Mouse (Mus musculus) thymus, adult 2 months (tissue): ENCODE results near the gene Vmn2r115. TPM values are rescaled to one million over a fixed set of nuclear protein-coding genes. Genes with fewer than 3 reads are reported as not detected.
"Not testable (repeated sequence)": the region's sequence is repeated elsewhere in the genome, so short reads cannot be mapped to it uniquely, and the experiment has no call there.

Experiments used
- DNase-seq: peaks from one replicate; pipeline ENCODE4 v3.0.0; 2021
- H3K27ac ChIP-seq: fragments of 200-500 bp; 2 replicates; pipeline ENCODE4 v1.5.1; 2012; ENCODE audit warnings: low read length, control low read depth; ENCODE audit not compliant: control insufficient read depth, insufficient read depth
- H3K27me3 ChIP-seq: fragments of 200-500 bp; 2 replicates; pipeline ENCODE4 v1.6.1; 2012; ENCODE audit warnings: mild to moderate bottlenecking, low read length, moderate library complexity, mixed read lengths; ENCODE audit not compliant: control insufficient read depth, insufficient read depth
- H3K36me3 ChIP-seq: fragments of 200-500 bp; 2 replicates; pipeline ENCODE4 v1.6.1; 2012; ENCODE audit warnings: mild to moderate bottlenecking, low read length, moderate library complexity; ENCODE audit not compliant: control insufficient read depth, insufficient read depth
- H3K4me1 ChIP-seq: fragments of 200-500 bp; replicated peaks from 2 replicates; pipeline ENCODE4 v1.6.1; 2012; ENCODE audit warnings: low read length; ENCODE audit not compliant: control insufficient read depth, insufficient read depth
- H3K4me3 ChIP-seq: fragments of 200-500 bp; 2 replicates; pipeline ENCODE4 v1.5.1; 2012; ENCODE audit warnings: mild to moderate bottlenecking, low read length, control low read depth, moderate library complexity; ENCODE audit not compliant: control insufficient read depth, insufficient read depth
- CTCF ChIP-seq: fragments of 200-500 bp; IDR thresholded peaks from 2 replicates; pipeline ENCODE4 v1.5.1; 2012; ENCODE audit warnings: mild to moderate bottlenecking, control low read depth, low read length, moderate library complexity, borderline replicate concordance; ENCODE audit not compliant: control insufficient read depth, poor library complexity, insufficient read depth; ENCODE audit errors: extremely low read depth
- POLR2A ChIP-seq: fragments of 200-500 bp; IDR thresholded peaks from 2 replicates; pipeline ENCODE4 v1.6.1; 2012; ENCODE audit warnings: mild to moderate bottlenecking, low read length, control low read depth, moderate library complexity; ENCODE audit not compliant: control insufficient read depth, poor library complexity, insufficient read depth; ENCODE audit errors: extremely low read depth
- WGBS: fragments of 180-500 bp; shearing (Covaris S2); methylation state at CpG from one replicate; pipeline ENCODE4 v1.1.7; 2018; 5-methylcytosine and 5-hydroxymethylcytosine counted together
- polyA plus RNA-seq: library from polyadenylated mRNA; depleted of rRNA; stranded (reverse); fragments of >200 nt; gene quantifications from 2 replicates; pipeline ENCODE4 v1.2.3, GENCODE M21; 2012; rRNA removed

Vmn2r115 gene
- not detected in 2 replicates for polyA plus RNA-seq

DNA sequence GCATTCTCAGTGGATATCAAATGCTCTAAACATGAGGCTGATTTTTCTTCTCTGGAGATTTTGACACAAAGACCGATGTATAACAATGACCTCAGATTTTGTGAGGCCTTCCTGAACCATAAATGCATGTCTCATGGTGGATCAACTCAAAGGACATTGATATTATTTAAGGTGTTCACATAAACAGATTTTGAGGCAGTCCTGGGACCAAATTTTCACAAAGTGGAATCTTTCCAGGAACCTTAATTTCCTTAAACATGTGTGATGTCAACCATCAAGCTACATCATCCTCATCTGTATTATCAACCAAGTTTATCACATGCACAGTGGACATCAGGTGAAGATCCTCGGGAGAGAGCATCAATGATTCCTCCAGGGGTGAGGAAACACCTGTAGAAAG is at the start of gene Vmn2r115:
Gene Vmn2r115 (plus strand): TSS at position 301 of the 400 bp plus-strand sequence.
- not testable (repeated sequence) for H3K36me3 ChIP-seq, H3K4me1 ChIP-seq, H3K27me3 ChIP-seq, H3K27ac ChIP-seq, DNase-seq, H3K4me3 ChIP-seq
- 38% methylated on average over 2 of the region's 2 CpGs for WGBS

DNA sequence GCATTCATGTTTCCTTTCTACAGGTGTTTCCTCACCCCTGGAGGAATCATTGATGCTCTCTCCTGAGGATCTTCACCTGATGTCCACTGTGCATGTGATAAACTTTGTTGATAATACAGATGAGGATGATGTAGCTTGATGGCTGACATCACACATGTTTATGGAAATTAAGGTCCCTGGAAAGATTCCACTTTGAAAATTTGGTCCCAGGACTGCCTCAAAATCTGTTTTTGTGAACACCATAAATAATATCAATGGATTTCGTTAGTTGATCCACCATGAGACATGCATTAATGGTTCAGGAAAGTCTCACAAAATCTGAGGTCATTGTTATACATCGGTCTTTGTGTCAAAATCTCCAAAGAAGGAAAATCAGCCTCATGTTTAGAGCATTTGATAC is 31.1 kb upstream of the Vmn2r115 start, which contains the start of gene Vmn2r114:
Gene Vmn2r114 (minus strand): TSS at position 101 of the 400 bp plus-strand sequence.
- WGBS = 64% methylated on average over 2 of the region's 2 CpGs

DNA sequence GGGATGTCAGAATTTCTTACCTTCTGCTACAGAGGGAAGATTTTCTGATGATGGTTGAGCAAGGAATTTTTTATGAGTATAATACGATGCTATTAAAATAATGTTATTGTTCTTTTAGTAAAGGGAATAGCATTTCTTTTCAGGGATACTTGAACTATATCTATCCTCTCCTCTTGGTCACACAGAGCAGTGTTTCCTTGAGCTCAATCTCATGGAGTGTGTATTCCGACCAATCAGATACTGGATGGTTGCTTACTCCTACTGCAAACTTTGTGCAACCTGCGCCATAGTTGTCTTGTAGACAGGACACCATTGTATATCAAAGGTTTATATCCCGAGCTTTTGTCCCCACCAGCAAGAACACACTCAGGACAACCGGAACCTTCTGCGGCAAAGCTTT is 12.9 kb upstream of the Vmn2r115 start:
- Histone ChIP-seq H3K27ac (no peak overlapping the region), H3K36me3 (no peaks in the 10 kb centered on the region), H3K4me3 (no peak overlapping the region), H3K27me3 (no peaks in the 10 kb centered on the region), H3K4me1 (no peaks in the 10 kb centered on the region)
- DNase-seq = no peak
- TF ChIP-seq CTCF = no peak
- no peak for TF ChIP-seq POLR2A
- WGBS = 78% methylated on average over 6 of the region's 6 CpGs

More for the DNA sequence above, 31.1 kb upstream of the Vmn2r115 start, which contains the start of gene Vmn2r114:
- H3K4me3 ChIP-seq, DNase-seq, H3K4me1 ChIP-seq, H3K27me3 ChIP-seq, H3K27ac ChIP-seq, H3K36me3 ChIP-seq: not testable (repeated sequence)

DNA sequence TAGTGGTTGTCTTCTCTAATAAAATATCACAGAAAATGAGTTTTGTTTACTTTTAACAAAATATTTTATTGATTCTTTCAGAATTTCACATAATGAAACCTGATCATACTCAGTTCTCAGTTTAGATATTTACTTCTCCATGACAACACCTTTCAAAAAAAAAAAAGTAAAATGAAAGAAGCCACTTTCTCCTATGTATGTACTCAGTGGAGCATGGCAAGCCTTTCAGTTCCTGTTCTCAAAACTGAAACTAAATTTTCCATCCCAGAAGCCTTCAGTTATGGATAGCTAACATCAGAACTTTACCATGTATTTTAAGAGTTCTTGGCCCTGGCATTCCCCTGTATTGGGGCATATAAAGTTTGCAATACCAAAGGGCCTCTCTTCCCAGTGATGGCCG is 8.1 kb downstream of the Vmn2r115 start:
- no peak for DNase-seq
- no peak overlapping the region for H3K4me3 ChIP-seq
- no peaks in the 10 kb centered on the region for H3K4me1 ChIP-seq
- H3K27me3 ChIP-seq = no peaks in the 10 kb centered on the region
- H3K36me3 ChIP-seq = no peaks in the 10 kb centered on the region
- no peak for TF ChIP-seq CTCF
- no peak for TF ChIP-seq POLR2A
- 96% methylated on average over 1 of the region's 1 CpGs for WGBS
- no peak overlapping the region for H3K27ac ChIP-seq

DNA sequence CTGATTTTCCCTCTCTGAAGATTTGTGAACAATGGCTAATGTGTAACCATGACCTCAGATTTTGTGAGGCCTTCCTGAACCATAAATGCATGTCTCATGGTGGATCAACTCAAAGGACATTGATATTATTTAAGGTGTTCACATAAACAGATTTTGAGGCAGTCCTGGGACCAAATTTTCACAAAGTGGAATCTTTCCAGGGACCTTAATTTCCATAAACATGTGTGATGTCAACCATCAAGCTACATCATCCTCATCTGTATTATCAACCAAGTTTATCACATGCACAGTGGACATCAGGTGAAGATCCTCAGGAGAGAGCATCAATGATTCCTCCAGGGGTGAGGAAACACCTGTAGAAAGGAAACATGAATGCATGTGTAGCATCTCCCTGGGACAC is 40.8 kb downstream of the Vmn2r115 start, which contains the start of gene Vmn2r116:
Gene Vmn2r116 (plus strand): TSS at position 301 of the 400 bp plus-strand sequence.
- not testable (repeated sequence) for H3K27ac ChIP-seq, DNase-seq, H3K36me3 ChIP-seq, H3K4me3 ChIP-seq, H3K27me3 ChIP-seq, H3K4me1 ChIP-seq

Other genes with a start within 250 kb of the Vmn2r115 start
- 1.5 and 2.1 TPM in 2 replicates for gene Zfp40, start 150.5 kb upstream of the Vmn2r115 start, polyA plus RNA-seq
- gene Vmn2r114, start 31.2 kb upstream of the Vmn2r115 start, polyA plus RNA-seq = not detected in 2 replicates
- gene Vmn2r116, start 40.9 kb downstream of the Vmn2r115 start, polyA plus RNA-seq = not detected in 2 replicates
- not detected in 2 replicates for gene Vmn2r117, start 136.0 kb downstream of the Vmn2r115 start, polyA plus RNA-seq
- 23.5 and 24.4 TPM in 2 replicates for gene Zfp213, start 220.5 kb downstream of the Vmn2r115 start, polyA plus RNA-seq